Mouse (Mus musculus) C2C12 (cell line): Measurements from ENCODE around the gene Coq10a.

Source experiments
- CTCF ChIP-seq: IDR thresholded peaks from one replicate; pipeline ENCODE4 v1.5.1; 2011; ENCODE audit not compliant: control insufficient read depth, insufficient read depth, insufficient read length
- MYOD1 ChIP-seq: IDR thresholded peaks from one replicate; pipeline ENCODE4 v1.6.1; 2011; ENCODE audit warnings: low read depth; ENCODE audit not compliant: control insufficient read depth, insufficient read length

- no peak for TF ChIP-seq CTCF
- no peak for TF ChIP-seq MYOD1
Measured at GRCm38 (mm10) chr10:128382482-128382881, 13.7 kb upstream of the Coq10a start.
